Mouse (Mus musculus) stomach, embryonic 14.5 days (tissue): Measurements from ENCODE around the gene Pde4d. TPM values are rescaled to one million over a fixed set of nuclear protein-coding genes. Genes with fewer than 3 reads are reported as not detected.

Source experiments
- ATAC-seq: fragments of 200-750 bp; cut with Nextera tagmentation; 2 replicates; pipeline ENCODE4 v1.8.0; 2017; ENCODE audit warnings: low read depth, moderate TSS enrichment; ENCODE audit not compliant: insufficient number of reproducible peaks, insufficient read depth, low FRiP score
- H3K27ac ChIP-seq: fragments of 300-500 bp; sonication (generic); 2 replicates; pipeline ENCODE4 v1.5.1; 2014; ENCODE audit warnings: mild to moderate bottlenecking, low read length, moderate library complexity, mixed read lengths
- H3K27me3 ChIP-seq: fragments of 300-500 bp; sonication (generic); 2 replicates; pipeline ENCODE4 v1.6.1; 2014; ENCODE audit warnings: low read length, control low read depth, mixed read lengths; ENCODE audit not compliant: control insufficient read depth, insufficient read depth
- H3K36me3 ChIP-seq: fragments of 300-500 bp; sonication (generic); 2 replicates; pipeline ENCODE4 v1.6.1; 2014; ENCODE audit warnings: mild to moderate bottlenecking, control low read depth, low read length, moderate library complexity, mixed read lengths; ENCODE audit not compliant: control insufficient read depth, insufficient read depth
- H3K4me1 ChIP-seq: fragments of 300-500 bp; sonication (generic); 2 replicates; pipeline ENCODE4 v1.6.1; 2014; ENCODE audit warnings: low read length, control low read depth, mixed read lengths; ENCODE audit not compliant: control insufficient read depth, insufficient read depth
- H3K4me2 ChIP-seq: fragments of 300-500 bp; sonication (generic); replicated peaks from 2 replicates; pipeline ENCODE4 v1.6.1; 2014; ENCODE audit warnings: low read depth, low read length, control low read depth
- H3K4me3 ChIP-seq: fragments of 300-500 bp; sonication (generic); 2 replicates; pipeline ENCODE4 v1.5.1; 2014; ENCODE audit warnings: low read depth, low read length, control low read depth
- H3K9ac ChIP-seq: fragments of 300-500 bp; sonication (generic); replicated peaks from 2 replicates; pipeline ENCODE4 v1.6.1; 2014; ENCODE audit warnings: low read depth, mild to moderate bottlenecking, control low read depth, low read length, moderate library complexity, mixed read lengths
- H3K9me3 ChIP-seq: fragments of 300-500 bp; sonication (generic); 2 replicates; pipeline ENCODE4 v1.6.1; 2016; ENCODE audit warnings: low read depth, low read length, control low read depth; ENCODE audit not compliant: control insufficient read depth
- WGBS: fragments of 180-500 bp; shearing (Covaris S2); extraction: QIAGEN DNeasy Blood & Tissue Kit; methylation state at CpG from one replicate; pipeline ENCODE4 v1.1.7; 2014; 5-methylcytosine and 5-hydroxymethylcytosine counted together
- polyA plus RNA-seq: library from polyadenylated mRNA; unstranded; fragments of >200 nt; fragmentation: Nextera tagmentation; extraction: Ambion mirVana; gene quantifications from 2 replicates; pipeline ENCODE4 v1.2.1, GENCODE M21; 2014

Pde4d gene
- polyA plus RNA-seq, 1 experiment from 2014 or later: 29.3 TPM

- 0 out of 2 replicates have a peak, but pooled peaks have one; percentile 46 for ATAC-seq
Observed at GRCm38 (mm10) chr13:109047126-109047525, 597.4 kb downstream of the Pde4d start.

DNA sequence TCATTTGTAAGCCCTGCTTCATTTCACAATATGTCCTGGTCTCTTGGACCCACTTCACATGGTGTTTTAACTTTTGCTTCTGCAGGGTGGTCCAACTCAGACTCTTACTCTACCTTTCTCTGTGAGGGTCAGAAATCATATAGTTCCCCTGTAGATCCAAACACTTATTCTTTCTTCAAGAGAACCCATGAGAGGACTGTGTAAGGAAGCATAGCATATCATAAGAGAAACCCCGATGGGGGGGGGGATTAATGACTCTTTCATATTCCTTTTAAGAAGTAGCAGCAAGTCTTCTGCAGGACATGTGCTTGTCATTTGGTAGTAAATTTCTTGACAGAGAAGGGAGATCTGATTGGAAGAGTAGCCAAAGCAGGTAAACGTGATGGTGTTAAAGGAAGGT lies 603.1 kb downstream of the Pde4d start:
- H3K27me3 ChIP-seq: no peaks in the 10 kb centered on the region
- WGBS: 75% methylated on average over 2 of the region's 2 CpGs
- H3K27ac ChIP-seq: no peak overlapping the region
- H3K4me2 ChIP-seq: no peak overlapping the region
- no peak overlapping the region for H3K9ac ChIP-seq
- no peaks in the 10 kb centered on the region for H3K4me1 ChIP-seq
- no peak for ATAC-seq
- no peaks in the 10 kb centered on the region for H3K9me3 ChIP-seq
- H3K36me3 ChIP-seq: no peaks in the 10 kb centered on the region
- no peak overlapping the region for H3K4me3 ChIP-seq

More at GRCm38 (mm10) chr13:109047126-109047525, 597.4 kb downstream of the Pde4d start:
- 44% methylated on average over 7 of the region's 7 CpGs for WGBS
- Histone ChIP-seq H3K9me3 (no peaks in the 10 kb centered on the region), H3K4me3 (no peak overlapping the region), H3K4me1 (no peaks in the 10 kb centered on the region), H3K27me3 (no peaks in the 10 kb centered on the region), H3K9ac (no peak overlapping the region), H3K27ac (no peak overlapping the region), H3K36me3 (no peaks in the 10 kb centered on the region), H3K4me2 (no peak overlapping the region)

DNA sequence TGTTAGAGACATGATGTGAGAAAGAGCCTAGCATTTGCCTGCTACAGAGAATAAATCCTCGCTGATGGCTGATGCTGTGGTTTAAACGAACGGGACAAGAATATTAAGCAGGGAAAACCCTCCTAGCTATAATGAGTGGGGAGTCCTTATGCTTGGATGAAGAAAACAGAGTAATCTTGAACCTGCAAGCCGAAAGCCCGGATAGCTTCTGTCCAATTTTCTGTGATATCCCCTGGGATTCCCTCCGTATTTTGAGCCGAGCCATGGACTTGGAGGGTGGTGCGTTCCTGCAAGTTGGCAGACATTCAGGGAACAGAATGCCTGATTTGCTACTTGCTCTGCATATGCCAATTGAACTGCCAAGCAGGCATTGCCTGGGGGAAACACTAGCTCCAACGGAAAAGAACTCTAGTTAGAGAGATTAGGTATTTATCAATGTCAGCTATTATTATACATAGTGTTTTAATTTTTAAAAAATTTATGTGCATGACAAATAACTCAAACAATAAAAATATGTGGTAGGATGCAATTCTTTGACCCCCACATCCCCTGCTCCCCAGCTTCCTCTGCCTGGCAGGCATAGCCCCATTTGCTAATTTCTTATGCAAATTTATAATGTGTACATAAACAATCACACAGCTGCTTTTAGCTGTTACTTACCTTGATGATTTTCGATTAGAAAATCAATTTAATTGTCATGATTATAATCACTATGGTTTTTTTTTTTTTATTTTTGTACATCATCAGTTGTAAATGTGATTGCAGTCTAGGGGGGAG lies 603.7 kb downstream of the Pde4d start:
- Histone ChIP-seq H3K27ac (no peak overlapping the region), H3K4me3 (no peak overlapping the region), H3K27me3 (no peaks in the 10 kb centered on the region), H3K4me2 (no peak overlapping the region), H3K9me3 (no peaks in the 10 kb centered on the region), H3K4me1 (no peaks in the 10 kb centered on the region), H3K9ac (no peak overlapping the region), H3K36me3 (no peaks in the 10 kb centered on the region)
- no peak for ATAC-seq
- 74% methylated on average over 10 of the region's 10 CpGs for WGBS

- WGBS: 26% methylated on average over 4 of the region's 4 CpGs
- ATAC-seq: no peak
Observed at GRCm38 (mm10) chr13:109058045-109058444, 608.3 kb downstream of the Pde4d start.

GRCm38 (mm10) chr13:109066581-109067159 lies 616.9 kb downstream of the Pde4d start:
- WGBS: 71% methylated on average over 4 of the region's 4 CpGs
- Histone ChIP-seq H3K36me3 (no peaks in the 10 kb centered on the region), H3K27me3 (no peaks in the 10 kb centered on the region), H3K9me3 (no peaks in the 10 kb centered on the region), H3K4me3 (no peak overlapping the region), H3K4me2 (no peak overlapping the region), H3K4me1 (no peaks in the 10 kb centered on the region), H3K27ac (no peak overlapping the region), H3K9ac (no peak overlapping the region)
- ATAC-seq: no peak

More at GRCm38 (mm10) chr13:109058045-109058444, 608.3 kb downstream of the Pde4d start:
- no peak overlapping the region for H3K4me3 ChIP-seq
- H3K36me3 ChIP-seq: no peaks in the 10 kb centered on the region
- H3K27ac ChIP-seq: no peak overlapping the region
- H3K9ac ChIP-seq: no peak overlapping the region
- H3K27me3 ChIP-seq: no peaks in the 10 kb centered on the region
- no peaks in the 10 kb centered on the region for H3K9me3 ChIP-seq
- no peak overlapping the region for H3K4me2 ChIP-seq
- no peaks in the 10 kb centered on the region for H3K4me1 ChIP-seq

DNA sequence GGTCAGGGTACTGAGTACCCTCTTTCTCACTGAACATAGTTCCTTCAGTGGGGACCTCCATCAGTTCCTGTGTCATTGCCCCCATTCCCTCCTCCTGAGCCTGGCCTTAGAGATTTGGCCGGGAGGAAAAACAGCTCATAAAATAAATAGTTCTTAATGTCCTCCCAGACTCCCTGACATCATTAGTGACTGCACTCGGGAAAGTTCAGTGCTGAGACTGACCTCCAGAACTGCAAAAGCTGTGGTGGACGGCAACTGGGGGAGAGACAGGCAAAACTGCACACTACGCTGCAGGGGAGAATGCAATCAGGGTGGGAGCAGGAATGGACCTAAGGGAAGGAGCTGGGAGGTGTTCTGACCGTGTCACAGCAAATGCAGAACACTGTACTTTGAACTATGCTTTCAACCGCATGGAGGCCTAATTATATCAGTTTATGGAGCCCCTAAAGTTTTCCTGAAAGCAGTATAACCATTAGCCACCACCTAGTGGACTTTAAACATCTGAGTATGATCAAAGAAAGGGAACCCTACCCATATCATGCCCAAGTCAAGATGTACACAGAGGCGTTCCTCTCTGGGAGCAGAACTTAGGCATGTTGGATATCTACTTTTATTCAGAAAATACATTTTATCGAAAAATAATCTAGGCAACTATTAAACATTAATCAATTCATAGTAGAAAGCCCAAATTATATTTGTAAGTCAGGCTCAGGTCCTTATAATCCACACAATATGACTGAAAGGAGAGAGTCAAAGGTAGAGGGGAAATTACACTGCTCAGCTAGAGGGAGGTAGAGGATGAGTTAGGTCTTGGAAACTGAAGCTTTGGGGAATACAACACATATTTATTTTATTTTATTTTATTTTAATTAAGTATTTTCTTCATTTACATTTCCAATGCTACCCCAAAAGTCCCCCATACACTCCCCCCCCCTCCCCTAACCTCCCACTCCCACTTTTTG lies 618.8 kb downstream of the Pde4d start:
- Histone ChIP-seq H3K27me3 (no peaks in the 10 kb centered on the region), H3K27ac (no peak overlapping the region), H3K9ac (no peak overlapping the region), H3K9me3 (no peaks in the 10 kb centered on the region), H3K4me3 (no peak overlapping the region), H3K4me2 (no peak overlapping the region), H3K4me1 (no peaks in the 10 kb centered on the region), H3K36me3 (no peaks in the 10 kb centered on the region)
- no peak for ATAC-seq
- 54% methylated on average over 8 of the region's 8 CpGs for WGBS

DNA sequence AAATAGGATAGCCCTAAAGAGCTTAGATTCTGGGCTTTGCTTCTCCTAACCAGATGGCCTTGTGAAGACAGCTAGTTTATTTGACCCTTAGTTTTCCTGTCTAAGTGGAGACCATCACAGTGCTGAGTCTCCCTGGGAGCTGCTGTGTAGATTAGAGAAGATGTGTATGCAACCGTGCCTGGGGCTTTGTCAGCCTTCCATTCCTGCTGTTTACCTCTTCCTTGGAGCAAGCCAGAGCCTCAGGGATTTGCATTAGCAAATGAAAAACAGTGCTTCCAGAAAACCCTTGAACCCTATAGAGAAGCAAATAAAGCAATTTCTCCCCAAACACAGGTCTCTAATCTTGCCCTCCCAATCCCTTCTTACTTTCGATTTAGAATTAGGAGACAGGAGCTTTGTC lies 623.6 kb downstream of the Pde4d start:
- H3K4me3 ChIP-seq: no peak overlapping the region
- no peaks in the 10 kb centered on the region for H3K27me3 ChIP-seq
- H3K36me3 ChIP-seq: no peaks in the 10 kb centered on the region
- H3K4me1 ChIP-seq: no peaks in the 10 kb centered on the region
- no peaks in the 10 kb centered on the region for H3K9me3 ChIP-seq
- H3K27ac ChIP-seq: no peak overlapping the region
- H3K4me2 ChIP-seq: no peak overlapping the region
- ATAC-seq: no peak
- H3K9ac ChIP-seq: no peak overlapping the region
- WGBS: 38% methylated on average over 2 of the region's 2 CpGs

- H3K4me3 ChIP-seq: no peak overlapping the region
- no peaks in the 10 kb centered on the region for H3K9me3 ChIP-seq
- 59% methylated on average over 4 of the region's 4 CpGs for WGBS
- H3K36me3 ChIP-seq: no peaks in the 10 kb centered on the region
- H3K4me2 ChIP-seq: no peak overlapping the region
- H3K27ac ChIP-seq: no peak overlapping the region
- no peak for ATAC-seq
- no peaks in the 10 kb centered on the region for H3K27me3 ChIP-seq
- no peaks in the 10 kb centered on the region for H3K4me1 ChIP-seq
- H3K9ac ChIP-seq: no peak overlapping the region
Observed at GRCm38 (mm10) chr13:109074078-109074477, 624.3 kb downstream of the Pde4d start.
